Mouse (Mus musculus) hindbrain, embryonic 10.5 days (tissue): ENCODE data around the gene Uevld. TPM values are rescaled to one million over a fixed set of nuclear protein-coding genes. Genes with fewer than 3 reads are reported as not detected.
"Not testable (repeated sequence)": the region's sequence is repeated elsewhere in the genome, so short reads cannot be mapped to it uniquely, and the experiment has no call there.

Experiments
- DNase-seq: peaks from one replicate; pipeline ENCODE4 v3.0.0-alpha.2; 2017; ENCODE audit warnings: low spot score
- H3K27ac ChIP-seq: fragments of 300-500 bp; sonication (generic); 2 replicates; pipeline ENCODE4 v1.5.1; 2016; ENCODE audit warnings: mild to moderate bottlenecking, moderate library complexity
- H3K27me3 ChIP-seq: fragments of 300-500 bp; sonication (generic); 2 replicates; pipeline ENCODE4 v1.6.1; 2016; ENCODE audit warnings: mild to moderate bottlenecking; ENCODE audit not compliant: poor library complexity, insufficient read depth, severe bottlenecking
- H3K36me3 ChIP-seq: fragments of 300-500 bp; sonication (generic); 2 replicates; pipeline ENCODE4 v1.6.1; 2016; ENCODE audit warnings: mild to moderate bottlenecking, moderate library complexity
- H3K4me1 ChIP-seq: fragments of 300-500 bp; sonication (generic); replicated peaks from 2 replicates; pipeline ENCODE4 v1.6.1; 2016; ENCODE audit warnings: mild to moderate bottlenecking
- H3K4me3 ChIP-seq: fragments of 300-500 bp; sonication (generic); 2 replicates; pipeline ENCODE4 v1.5.1; 2016; ENCODE audit warnings: mild to moderate bottlenecking, moderate library complexity
- H3K9me3 ChIP-seq: fragments of 300-500 bp; sonication (generic); 2 replicates; pipeline ENCODE4 v1.6.1; 2016; ENCODE audit warnings: mild to moderate bottlenecking, moderate library complexity
- WGBS: fragments of 180-500 bp; shearing (Covaris S2); methylation state at CpG from one replicate; pipeline ENCODE4 v1.1.7; 2016; 5-methylcytosine and 5-hydroxymethylcytosine counted together
- polyA plus RNA-seq: library from polyadenylated mRNA; unstranded; fragments of >200 nt; fragmentation: Nextera tagmentation; extraction: Ambion mirVana; gene quantifications from 2 replicates; pipeline ENCODE4 v1.2.1, GENCODE M21; 2016

The Uevld gene
- polyA plus RNA-seq, 1 experiment from 2014 or later: 9.9 TPM

- no peak for DNase-seq
Observed at GRCm38 (mm10) chr7:46995558-46995957, 37.2 kb upstream of the Uevld start.

GRCm38 (mm10) chr7:46993079-46993478 is 34.8 kb upstream of the Uevld start:
- Histone ChIP-seq H3K27ac (no peak overlapping the region), H3K4me1 (no peaks in the 10 kb centered on the region), H3K4me3 (no peak overlapping the region), H3K27me3 (no peaks in the 10 kb centered on the region), H3K36me3 (peaks cover 81% of the 10 kb centered on the region), H3K9me3 (no peaks in the 10 kb centered on the region)
- 91% methylated on average over 8 of the region's 8 CpGs for WGBS
- DNase-seq: no peak

More at GRCm38 (mm10) chr7:46995558-46995957, 37.2 kb upstream of the Uevld start:
- Histone ChIP-seq H3K27me3 (no peaks in the 10 kb centered on the region), H3K4me1 (peaks cover 2% of the 10 kb centered on the region; the same call in 1 of the 2 replicates), H3K27ac (no peak overlapping the region), H3K36me3 (peaks cover 88% of the 10 kb centered on the region), H3K9me3 (no peaks in the 10 kb centered on the region), H3K4me3 (no peak overlapping the region)
- WGBS: 95% methylated on average over 3 of the region's 3 CpGs

GRCm38 (mm10) chr7:46989387-46989786 is 31.1 kb upstream of the Uevld start:
- not testable (repeated sequence) for H3K27ac ChIP-seq, H3K4me1 ChIP-seq, H3K4me3 ChIP-seq, H3K9me3 ChIP-seq, H3K27me3 ChIP-seq, DNase-seq
- WGBS: 78% methylated on average over 4 of the region's 4 CpGs
- peaks cover 44% of the 10 kb centered on the region for H3K36me3 ChIP-seq

GRCm38 (mm10) chr7:46987073-46987472 is 28.7 kb upstream of the Uevld start:
- Histone ChIP-seq H3K36me3 (peaks cover 21% of the 10 kb centered on the region), H3K4me3 (no peak overlapping the region), H3K9me3 (no peaks in the 10 kb centered on the region), H3K27me3 (no peaks in the 10 kb centered on the region), H3K27ac (no peak overlapping the region), H3K4me1 (no peaks in the 10 kb centered on the region)
- WGBS: 65% methylated on average over 2 of the region's 2 CpGs
- DNase-seq: no peak

DNA sequence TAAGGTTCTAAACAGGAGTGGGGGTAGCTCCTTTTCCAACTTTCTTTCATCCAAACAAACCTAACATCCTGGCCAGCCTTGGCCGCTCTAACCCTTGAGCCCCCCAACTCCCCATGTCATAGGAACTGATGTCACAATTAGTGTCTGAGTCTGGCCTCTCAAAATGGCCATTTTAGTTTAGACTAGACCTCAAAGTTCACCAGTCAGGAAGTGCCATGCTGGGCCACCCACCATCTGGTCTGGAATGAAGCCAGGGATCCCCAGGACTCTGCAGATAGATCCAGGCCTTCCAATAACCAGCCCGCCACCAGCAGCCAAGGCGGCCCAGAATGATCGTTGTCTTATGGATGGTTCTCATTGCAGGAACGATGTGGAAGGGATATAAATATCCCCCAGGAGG is 28.3 kb upstream of the Uevld start:
- no peaks in the 10 kb centered on the region for H3K4me1 ChIP-seq
- WGBS: 68% methylated on average over 5 of the region's 5 CpGs

DNA sequence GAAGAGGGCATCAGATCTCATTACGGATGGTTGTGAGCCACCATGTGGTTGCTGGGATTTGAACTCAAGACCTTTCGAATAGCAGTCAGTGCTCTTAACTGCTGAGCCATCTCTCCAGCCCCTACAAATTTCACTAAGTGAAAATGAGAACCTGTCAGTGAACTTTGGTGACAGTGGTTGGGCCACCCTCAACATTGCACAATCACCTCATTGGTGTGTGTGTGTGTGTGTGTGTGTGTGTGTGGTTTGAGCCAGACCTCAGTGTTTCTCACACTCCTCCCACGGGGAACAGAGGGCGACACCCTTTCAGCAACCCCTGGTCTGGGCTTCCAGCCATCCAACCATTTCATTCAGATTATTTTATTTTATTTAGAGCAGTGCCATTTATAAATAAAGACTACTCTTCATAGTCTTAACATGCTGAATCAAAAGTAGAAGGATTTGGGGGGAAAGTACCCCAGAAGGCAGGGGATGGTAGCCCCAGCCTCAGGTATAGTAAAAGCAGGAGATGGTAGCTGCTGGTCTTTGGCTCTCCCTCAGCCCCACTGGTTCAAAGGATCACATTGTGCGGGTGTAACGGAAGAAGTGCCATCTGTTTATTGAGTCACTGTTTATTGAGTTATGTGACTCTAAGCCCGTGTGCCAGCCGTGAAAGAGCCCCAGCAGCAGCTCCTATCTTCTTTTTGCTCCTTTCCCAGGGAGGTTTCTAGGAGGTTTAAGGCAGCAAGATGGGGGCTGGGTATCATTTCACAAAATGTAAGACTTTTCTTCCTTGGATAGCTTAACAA is 27.6 kb upstream of the Uevld start:
- no peaks in the 10 kb centered on the region for H3K4me1 ChIP-seq
- no peak for DNase-seq
- H3K36me3 ChIP-seq: peaks cover 10% of the 10 kb centered on the region; the same call in 1 of the 2 replicates
- no peak overlapping the region for H3K27ac ChIP-seq
- H3K4me3 ChIP-seq: no peak overlapping the region
- H3K9me3 ChIP-seq: no peaks in the 10 kb centered on the region
- WGBS: 62% methylated on average over 8 of the region's 8 CpGs
- H3K27me3 ChIP-seq: no peaks in the 10 kb centered on the region

More for the DNA sequence above, 28.3 kb upstream of the Uevld start:
- H3K9me3 ChIP-seq: no peaks in the 10 kb centered on the region
- H3K27me3 ChIP-seq: no peaks in the 10 kb centered on the region
- DNase-seq: peak; percentile 31
- H3K36me3 ChIP-seq: peaks cover 17% of the 10 kb centered on the region; the same call in 1 of the 2 replicates
- no peak overlapping the region for H3K4me3 ChIP-seq
- H3K27ac ChIP-seq: no peak overlapping the region

- WGBS: 96% methylated on average over 3 of the region's 3 CpGs
- H3K9me3 ChIP-seq: no peaks in the 10 kb centered on the region
- H3K27ac ChIP-seq: no peak within 1 kb of the TSS
- no peaks in the 10 kb centered on the region for H3K27me3 ChIP-seq
- H3K36me3 ChIP-seq: no peaks in the 10 kb centered on the region
- no peak within 1 kb of the TSS for H3K4me3 ChIP-seq
- no peaks in the 10 kb centered on the region for H3K4me1 ChIP-seq
- no peak for DNase-seq
Observed at GRCm38 (mm10) chr7:46983280-46983679, 25.0 kb upstream of the Uevld start, which contains the start of gene Gm9999. Gene Gm9999, plus strand, starts transcription at chr7:46983580.

DNA sequence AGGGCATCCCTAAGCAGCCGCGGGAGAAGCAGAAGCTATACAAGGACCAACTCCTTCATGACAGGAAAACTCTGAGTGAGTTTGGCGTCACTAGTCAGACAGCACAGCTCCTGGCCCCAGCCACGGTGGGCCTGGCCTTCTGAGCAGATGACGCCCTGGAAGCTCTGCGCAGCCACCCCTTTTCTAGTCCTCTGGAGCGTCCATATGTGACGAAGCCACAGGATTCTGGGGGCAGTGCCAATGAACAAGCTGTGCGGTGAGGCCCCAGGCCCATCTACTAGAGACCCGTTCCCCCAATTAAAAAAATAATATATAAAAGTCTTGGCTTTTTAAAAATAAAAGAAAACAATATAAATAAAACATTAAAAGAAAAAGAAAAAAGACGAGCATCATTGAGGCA is 17.1 kb upstream of the Uevld start:
- Histone ChIP-seq H3K4me3 (no peak overlapping the region), H3K27ac (no peak overlapping the region), H3K4me1 (no peaks in the 10 kb centered on the region), H3K9me3 (peaks cover 11% of the 10 kb centered on the region; the same call in 1 of the 2 replicates), H3K36me3 (no peaks in the 10 kb centered on the region), H3K27me3 (no peaks in the 10 kb centered on the region)
- DNase-seq: no peak
- 90% methylated on average over 11 of the region's 11 CpGs for WGBS

DNA sequence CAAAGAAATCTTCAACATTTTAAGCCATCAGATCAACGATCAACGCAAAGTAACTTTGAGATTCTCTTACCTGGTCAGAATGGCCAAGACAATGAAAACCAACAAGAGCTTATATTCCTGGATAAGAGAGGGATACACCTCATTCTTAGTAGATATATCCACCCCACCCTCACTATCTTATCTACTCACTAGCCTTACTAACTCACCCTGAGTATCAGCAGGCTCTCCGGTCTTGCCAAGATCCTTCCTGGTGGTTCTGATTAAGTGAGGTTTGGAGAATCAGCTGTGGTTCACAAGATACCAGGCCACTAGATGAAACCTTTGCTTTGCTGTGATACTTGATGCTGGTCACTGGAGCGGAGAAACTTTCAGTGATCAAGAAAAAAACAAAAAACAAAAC is 16.3 kb upstream of the Uevld start:
- Histone ChIP-seq H3K27ac (no peak overlapping the region), H3K36me3 (no peaks in the 10 kb centered on the region), H3K27me3 (no peaks in the 10 kb centered on the region), H3K4me1 (no peaks in the 10 kb centered on the region), H3K9me3 (peaks cover 11% of the 10 kb centered on the region; the same call in 1 of the 2 replicates), H3K4me3 (no peak overlapping the region)
- WGBS: 94% methylated on average over 4 of the region's 4 CpGs
- no peak for DNase-seq

DNA sequence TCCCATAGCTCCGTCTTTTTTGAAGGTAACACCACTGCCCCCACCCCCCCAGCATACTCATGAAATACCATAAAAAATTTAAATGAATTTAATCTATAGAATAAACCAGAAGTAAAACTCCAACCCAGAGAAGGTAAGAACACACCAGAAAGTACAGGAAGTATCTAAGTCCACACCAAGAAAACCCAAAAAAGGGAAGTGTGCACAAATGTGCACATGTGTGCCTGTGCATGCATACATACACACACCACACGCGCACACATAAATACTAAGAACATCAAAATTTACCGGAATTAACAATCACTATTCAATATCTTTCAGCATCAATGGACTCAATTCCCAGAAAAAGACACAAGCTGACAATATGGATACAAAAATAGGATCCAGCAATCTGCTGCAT is 11.6 kb upstream of the Uevld start:
- Histone ChIP-seq H3K27me3 (no peaks in the 10 kb centered on the region), H3K36me3 (no peaks in the 10 kb centered on the region), H3K9me3 (peaks cover 11% of the 10 kb centered on the region; the same call in 1 of the 2 replicates), H3K27ac (no peak overlapping the region), H3K4me3 (no peak overlapping the region), H3K4me1 (no peaks in the 10 kb centered on the region)
- 95% methylated on average over 4 of the region's 4 CpGs for WGBS
- no peak for DNase-seq

GRCm38 (mm10) chr7:46964070-46964469 is 5.7 kb upstream of the Uevld start:
- peak overlapping the region; percentile 76; the same call in 1 of the 2 replicates for H3K27ac ChIP-seq
- H3K4me1 ChIP-seq: peaks cover 12% of the 10 kb centered on the region
- no peak for DNase-seq
- H3K36me3 ChIP-seq: no peaks in the 10 kb centered on the region
- peaks cover 18% of the 10 kb centered on the region; the same call in 1 of the 2 replicates for H3K27me3 ChIP-seq
- no peak overlapping the region for H3K4me3 ChIP-seq
- 88% methylated on average over 7 of the region's 7 CpGs for WGBS
- no peaks in the 10 kb centered on the region for H3K9me3 ChIP-seq

GRCm38 (mm10) chr7:46962806-46963618 is 4.7 kb upstream of the Uevld start:
- Histone ChIP-seq H3K36me3 (no peaks in the 10 kb centered on the region), H3K27me3 (peaks cover 21% of the 10 kb centered on the region; the same call in 1 of the 2 replicates), H3K4me3 (peak overlapping the region; percentile 11; the same call in 1 of the 2 replicates), H3K9me3 (no peaks in the 10 kb centered on the region), H3K4me1 (peaks cover 19% of the 10 kb centered on the region), H3K27ac (peak overlapping the region; percentile 76)
- WGBS: under 1% methylated on average over 9 of the region's 9 CpGs
- DNase-seq: peak; percentile 77

- no peaks in the 10 kb centered on the region for H3K36me3 ChIP-seq
- peaks cover 28% of the 10 kb centered on the region for H3K4me1 ChIP-seq
- no peak for DNase-seq
- H3K4me3 ChIP-seq: no peak overlapping the region
- 0 out of 2 replicates have a peak overlapping the region, but pooled peaks have one; percentile 76 for H3K27ac ChIP-seq
- H3K9me3 ChIP-seq: no peaks in the 10 kb centered on the region
- peaks cover 21% of the 10 kb centered on the region; the same call in 1 of the 2 replicates for H3K27me3 ChIP-seq
Observed at GRCm38 (mm10) chr7:46962132-46962531, 3.8 kb upstream of the Uevld start.
